Mouse (Mus musculus) brain, embryonic 18.5 days (tissue): ENCODE data around the gene Dock4.

ENCODE experiments used
- DNase-seq: peaks from one replicate; pipeline ENCODE4 v3.0.0-alpha.2; 2012; ENCODE audit warnings: low read depth, low spot score

Gene Dock4

GRCm38 (mm10) chr12:40508416-40508815, 62.7 kb downstream of the Dock4 start:
- no peak for DNase-seq

DNA sequence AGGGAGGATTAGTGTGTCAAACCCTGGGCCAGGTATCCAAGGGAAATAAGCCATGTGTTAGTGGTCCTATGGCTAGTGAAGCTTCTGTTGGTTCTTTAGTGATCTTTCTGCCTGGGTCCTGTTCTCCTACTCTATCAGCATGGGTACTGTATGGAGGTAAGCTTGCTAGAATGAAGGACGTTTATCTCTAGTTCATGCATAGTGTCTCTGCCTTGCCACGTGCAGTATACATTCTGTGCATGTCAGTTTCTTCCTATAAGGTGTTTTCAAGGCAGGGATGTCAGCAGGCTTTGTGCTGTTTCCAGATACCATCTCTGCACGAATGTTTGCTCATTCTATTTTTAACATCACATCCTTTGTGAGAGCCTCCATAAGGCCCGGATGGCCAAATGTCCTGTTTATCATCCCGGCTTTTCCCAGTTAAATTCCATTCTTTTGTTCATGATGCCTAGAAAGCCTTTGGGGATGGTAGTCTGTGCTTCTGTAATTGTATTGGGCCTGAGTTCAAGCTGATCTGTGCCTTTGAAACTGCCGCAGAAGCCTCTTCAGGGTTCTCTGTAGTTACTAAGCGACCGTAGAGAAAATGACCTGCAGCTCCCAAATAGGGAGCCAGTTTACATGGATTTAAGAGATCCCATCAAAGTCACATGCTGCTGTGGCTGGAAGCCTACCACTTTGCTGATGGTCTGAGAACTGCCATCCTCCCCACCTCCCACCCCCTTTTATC, 66.1 kb downstream of the Dock4 start:
- no peak for DNase-seq

DNA sequence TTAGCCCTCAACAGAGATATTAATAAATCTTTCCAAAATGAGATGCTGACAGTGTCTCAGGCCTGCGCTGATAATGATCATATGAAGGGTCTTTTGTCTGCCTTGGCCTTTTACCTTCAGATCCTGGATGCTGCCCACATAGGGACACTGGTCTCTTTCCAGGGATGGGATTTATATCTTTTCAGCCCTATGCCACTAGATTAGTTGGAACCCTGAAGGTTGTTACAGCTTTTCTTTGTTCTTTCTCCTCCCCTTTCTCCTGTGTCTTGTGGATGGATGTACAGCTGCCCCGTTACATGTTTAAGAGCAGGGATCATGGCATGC, 66.6 kb downstream of the Dock4 start:
- no peak for DNase-seq

GRCm38 (mm10) chr12:40512994-40513393, 67.2 kb downstream of the Dock4 start:
- DNase-seq = no peak

- no peak for DNase-seq
Observed at GRCm38 (mm10) chr12:40514021-40514420, 68.3 kb downstream of the Dock4 start.

DNA sequence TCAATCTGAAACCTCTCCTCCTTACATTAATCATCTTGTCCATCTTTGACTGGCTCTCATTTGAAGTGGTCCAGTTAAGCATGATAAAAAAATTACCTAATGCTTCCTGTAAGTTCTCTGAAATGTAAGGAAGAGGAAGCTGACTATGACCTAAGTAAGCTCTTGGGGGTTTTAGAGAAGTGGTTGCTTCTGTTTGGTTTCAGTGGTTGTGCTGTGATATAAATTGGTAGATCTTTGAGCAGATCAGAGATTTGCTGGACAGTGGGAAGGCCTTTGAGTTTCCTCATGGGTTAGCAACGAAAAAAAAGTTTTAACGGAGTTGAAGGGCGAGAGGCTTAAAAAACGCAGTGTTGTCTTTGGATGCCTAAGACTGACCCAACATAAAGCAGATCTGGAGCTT, 76.7 kb downstream of the Dock4 start:
- no peak for DNase-seq

DNA sequence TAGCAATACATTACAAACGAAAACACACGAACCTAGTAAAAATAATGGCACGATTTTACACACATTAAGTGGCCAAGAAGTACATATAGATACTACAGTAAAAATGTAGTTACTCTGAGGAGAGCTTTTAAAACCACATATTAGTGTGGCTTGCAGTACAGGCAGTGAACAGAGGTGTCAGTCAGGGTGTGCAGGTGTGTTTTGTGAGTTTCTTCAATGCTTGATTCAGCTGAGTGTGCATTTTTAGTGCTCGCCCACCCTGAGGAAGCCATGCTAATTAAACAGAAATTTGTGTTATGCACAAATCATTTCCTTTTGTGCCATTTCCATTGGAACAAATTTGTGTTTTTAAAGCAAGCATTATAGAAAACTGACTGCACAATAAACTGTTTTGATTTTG, 77.3 kb downstream of the Dock4 start:
- DNase-seq = no peak

GRCm38 (mm10) chr12:40525045-40525444, 79.3 kb downstream of the Dock4 start:
- DNase-seq = no peak

GRCm38 (mm10) chr12:40535655-40536618, 90.2 kb downstream of the Dock4 start:
- DNase-seq = no peak

GRCm38 (mm10) chr12:40537826-40538225, 92.1 kb downstream of the Dock4 start:
- no peak for DNase-seq

GRCm38 (mm10) chr12:40538318-40538717, 92.6 kb downstream of the Dock4 start:
- DNase-seq = no peak

DNA sequence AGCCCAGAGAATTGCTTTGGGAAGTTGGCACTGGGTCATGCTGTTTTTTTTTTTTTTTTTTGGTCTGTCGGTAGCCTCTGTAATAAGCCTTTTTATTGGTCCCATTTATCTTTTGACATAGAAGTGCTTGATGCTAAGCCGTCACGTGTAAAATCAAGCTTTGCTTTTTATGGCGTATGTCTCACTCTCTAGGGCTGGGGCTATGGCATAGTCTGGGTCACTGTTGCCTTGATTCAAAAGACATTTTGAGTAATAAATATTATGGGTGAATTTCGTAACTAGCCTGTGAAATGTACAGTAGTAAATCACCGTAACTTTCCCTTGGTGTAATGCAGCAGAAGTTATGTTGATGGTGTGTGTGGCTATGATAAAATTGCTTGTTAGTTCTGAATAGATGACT, 93.0 kb downstream of the Dock4 start:
- no peak for DNase-seq

- no peak for DNase-seq
Observed at GRCm38 (mm10) chr12:40544273-40544672, 98.5 kb downstream of the Dock4 start.

GRCm38 (mm10) chr12:40546827-40547226, 101.1 kb downstream of the Dock4 start:
- DNase-seq = no peak

DNA sequence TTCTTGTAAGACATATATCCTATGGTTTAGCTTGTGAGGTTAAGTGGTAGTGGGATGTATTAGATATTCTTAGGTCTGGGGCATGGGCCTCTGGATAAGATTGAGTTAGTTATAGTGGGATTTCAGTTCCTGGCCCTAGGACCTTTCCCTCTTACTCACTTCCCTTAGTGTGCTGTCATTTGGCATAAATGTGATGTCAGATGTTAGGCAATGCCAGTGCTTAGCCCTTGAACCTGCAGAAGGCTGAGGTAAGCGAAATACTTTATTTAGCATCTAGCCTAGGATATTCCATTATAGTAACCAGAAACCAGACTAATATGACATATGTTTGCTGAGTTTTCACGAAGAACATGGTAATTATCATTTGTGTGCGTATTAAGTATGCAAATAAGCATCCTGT, 105.6 kb downstream of the Dock4 start:
- DNase-seq = no peak

DNA sequence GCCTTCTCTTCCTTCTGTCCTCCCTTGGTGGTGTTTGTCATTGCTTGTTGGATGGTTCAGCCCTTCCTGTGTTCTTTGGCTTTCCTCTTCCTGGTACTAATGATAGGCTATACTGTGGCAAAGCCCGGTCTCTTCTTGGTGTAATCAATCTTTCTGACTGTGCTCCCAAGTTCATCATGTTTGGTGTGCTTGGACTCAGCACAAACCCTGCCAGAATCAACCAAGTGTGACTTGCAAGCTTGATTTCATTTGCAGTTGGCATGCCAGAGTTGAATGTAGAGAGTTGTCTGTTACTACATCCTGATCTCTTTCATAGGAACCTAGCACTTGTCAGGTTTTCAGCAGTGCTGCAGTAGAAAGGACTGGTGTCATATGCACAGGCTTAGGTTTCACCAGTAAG, 106.4 kb downstream of the Dock4 start:
- DNase-seq = no peak

GRCm38 (mm10) chr12:40553929-40554328, 108.2 kb downstream of the Dock4 start:
- no peak for DNase-seq

DNA sequence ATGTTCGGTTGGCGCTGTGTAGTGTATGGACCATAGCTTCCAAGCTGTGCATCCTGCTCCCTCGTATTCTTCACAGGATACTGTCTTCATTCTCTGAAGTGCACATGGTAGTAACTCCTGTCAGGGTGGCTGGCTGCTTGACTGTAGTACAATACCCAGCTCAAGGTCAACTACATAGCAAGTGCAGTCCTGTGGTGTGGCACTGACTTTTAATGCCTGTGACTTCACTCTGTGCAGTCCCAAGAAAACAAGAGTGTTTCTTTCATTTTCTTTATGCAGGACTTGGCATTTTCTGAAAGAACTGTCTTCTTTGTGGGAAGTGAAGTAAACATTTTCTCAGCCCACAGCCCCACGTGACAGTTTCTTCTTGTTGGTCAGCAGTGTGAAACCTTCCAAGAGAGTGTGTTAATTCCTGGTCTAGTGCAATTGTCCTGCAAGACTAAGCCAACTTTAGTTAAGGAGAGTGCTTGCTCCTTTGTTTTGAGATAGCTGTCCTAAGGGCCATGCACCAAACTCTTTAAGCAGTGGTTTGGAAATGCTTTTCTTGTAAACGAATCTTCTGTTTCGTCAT, 109.3 kb downstream of the Dock4 start:
- DNase-seq = no peak

DNA sequence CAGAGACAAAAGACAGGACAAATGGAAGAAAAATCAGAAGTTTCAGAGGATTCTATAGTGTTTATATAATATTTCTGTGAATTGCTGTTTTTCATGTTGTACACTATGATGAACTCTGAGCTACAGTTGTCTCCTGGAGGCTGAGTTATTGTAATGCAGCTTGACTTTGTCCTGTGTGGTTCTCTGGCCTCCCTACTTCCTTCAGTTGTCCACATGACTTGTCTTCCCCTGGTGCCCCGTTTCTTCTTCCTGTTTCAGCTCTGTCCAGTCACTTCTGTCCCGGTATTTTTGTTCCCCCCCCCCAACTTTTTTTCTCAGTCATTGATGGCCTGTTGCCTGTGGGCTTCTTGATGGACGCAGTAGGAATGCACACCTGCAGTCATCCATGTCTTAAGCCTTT, 112.8 kb downstream of the Dock4 start:
- DNase-seq = no peak

DNA sequence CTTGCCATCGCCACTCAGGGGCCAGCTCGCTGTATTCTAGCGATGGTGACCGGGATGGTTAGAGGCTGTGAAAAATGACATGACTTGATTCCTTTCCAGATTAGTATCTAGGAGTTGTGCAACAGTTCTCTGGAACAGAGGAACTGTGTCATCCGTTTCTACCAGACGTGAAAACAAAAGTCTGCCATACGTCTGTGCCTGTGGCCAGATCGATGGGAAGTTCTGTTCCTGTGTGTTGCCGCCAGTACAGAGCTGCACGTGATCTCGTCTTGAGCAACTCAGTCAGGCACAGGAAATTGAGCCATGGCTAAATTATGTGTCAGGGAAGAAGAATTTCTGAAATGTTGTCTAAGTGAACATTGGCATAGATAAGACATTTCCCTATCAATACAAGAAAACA, 113.4 kb downstream of the Dock4 start:
- DNase-seq = no peak

- DNase-seq = no peak
Observed at GRCm38 (mm10) chr12:40563703-40564102, 118.0 kb downstream of the Dock4 start.

DNA sequence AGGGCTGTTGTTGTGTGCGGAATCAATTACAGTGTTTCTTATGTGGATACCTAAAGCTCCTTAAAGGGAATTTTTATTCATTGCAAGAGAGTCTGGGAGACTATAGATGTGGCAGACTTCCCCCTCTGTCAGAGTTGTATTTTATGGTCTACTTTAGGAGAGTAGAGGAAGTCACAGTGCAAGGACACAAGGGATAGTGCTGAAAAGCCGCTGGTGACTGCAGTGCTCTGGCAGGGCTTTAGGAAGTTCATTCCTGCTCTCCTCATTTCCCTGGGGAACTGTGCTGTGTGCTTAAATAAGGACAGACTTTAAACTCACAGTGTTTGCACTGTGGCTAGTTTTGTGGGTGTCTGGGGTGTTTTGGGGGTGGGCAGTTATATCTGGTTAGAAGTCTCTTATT, 118.5 kb downstream of the Dock4 start:
- no peak for DNase-seq
